Mouse (Mus musculus) intestine, postnatal 0 days (tissue): ENCODE measurements around the gene Lgr4. TPM values are rescaled to one million over a fixed set of nuclear protein-coding genes. Genes with fewer than 3 reads are reported as not detected.

Experiments used
- ATAC-seq: fragments of 200-750 bp; cut with Nextera tagmentation; 2 replicates; pipeline ENCODE4 v1.8.0; 2017; ENCODE audit warnings: mild to moderate bottlenecking, moderate TSS enrichment, moderate library complexity
- H3K27ac ChIP-seq: fragments of 300-500 bp; sonication (generic); 2 replicates; pipeline ENCODE4 v1.5.1; 2014; ENCODE audit warnings: mild to moderate bottlenecking, low read depth, low read length, moderate library complexity
- H3K27me3 ChIP-seq: fragments of 300-500 bp; sonication (generic); replicated peaks from 2 replicates; pipeline ENCODE4 v1.6.1; 2014; ENCODE audit warnings: low read length, mixed read lengths; ENCODE audit not compliant: control insufficient read depth, insufficient read depth
- H3K36me3 ChIP-seq: fragments of 300-500 bp; sonication (generic); 2 replicates; pipeline ENCODE4 v1.6.1; 2014; ENCODE audit warnings: mild to moderate bottlenecking, moderate library complexity; ENCODE audit not compliant: control insufficient read depth, insufficient read depth
- H3K4me1 ChIP-seq: fragments of 300-500 bp; sonication (generic); replicated peaks from 2 replicates; pipeline ENCODE4 v1.6.1; 2014; ENCODE audit warnings: antibody characterized with exemption, low read length, mixed read lengths; ENCODE audit not compliant: control insufficient read depth, insufficient read depth
- H3K4me2 ChIP-seq: fragments of 300-500 bp; sonication (generic); replicated peaks from 2 replicates; pipeline ENCODE4 v1.6.1; 2014; ENCODE audit warnings: low read depth, mild to moderate bottlenecking, moderate library complexity
- H3K4me3 ChIP-seq: fragments of 300-500 bp; sonication (generic); 2 replicates; pipeline ENCODE4 v1.5.1; 2014; ENCODE audit warnings: low read depth, low read length
- H3K9ac ChIP-seq: fragments of 300-500 bp; sonication (generic); 2 replicates; pipeline ENCODE4 v1.6.1; 2014; ENCODE audit warnings: mild to moderate bottlenecking, low read depth, low read length
- H3K9me3 ChIP-seq: fragments of 300-500 bp; sonication (generic); 2 replicates; pipeline ENCODE4 v1.6.1; 2016; ENCODE audit warnings: mixed run types; ENCODE audit not compliant: control insufficient read depth
- CTCF ChIP-seq: sonication (generic); IDR thresholded peaks from 2 replicates; pipeline ENCODE4 v1.5.1; 2016; ENCODE audit warnings: low read depth, mild to moderate bottlenecking, control low read depth, antibody characterized with exemption, moderate library complexity
- WGBS: fragments of 180-500 bp; shearing (Covaris S2); extraction: QIAGEN DNeasy Blood & Tissue Kit; methylation state at CpG from one replicate; pipeline ENCODE4 v1.1.7; 2014; 5-methylcytosine and 5-hydroxymethylcytosine counted together
- polyA plus RNA-seq: library from polyadenylated mRNA; unstranded; fragments of >200 nt; fragmentation: Nextera tagmentation; extraction: Ambion mirVana; gene quantifications from 2 replicates; pipeline ENCODE4 v1.2.1, GENCODE M21; 2015

The Lgr4 gene
- polyA plus RNA-seq, 1 experiment from 2014 or later, result 15.9 TPM

DNA sequence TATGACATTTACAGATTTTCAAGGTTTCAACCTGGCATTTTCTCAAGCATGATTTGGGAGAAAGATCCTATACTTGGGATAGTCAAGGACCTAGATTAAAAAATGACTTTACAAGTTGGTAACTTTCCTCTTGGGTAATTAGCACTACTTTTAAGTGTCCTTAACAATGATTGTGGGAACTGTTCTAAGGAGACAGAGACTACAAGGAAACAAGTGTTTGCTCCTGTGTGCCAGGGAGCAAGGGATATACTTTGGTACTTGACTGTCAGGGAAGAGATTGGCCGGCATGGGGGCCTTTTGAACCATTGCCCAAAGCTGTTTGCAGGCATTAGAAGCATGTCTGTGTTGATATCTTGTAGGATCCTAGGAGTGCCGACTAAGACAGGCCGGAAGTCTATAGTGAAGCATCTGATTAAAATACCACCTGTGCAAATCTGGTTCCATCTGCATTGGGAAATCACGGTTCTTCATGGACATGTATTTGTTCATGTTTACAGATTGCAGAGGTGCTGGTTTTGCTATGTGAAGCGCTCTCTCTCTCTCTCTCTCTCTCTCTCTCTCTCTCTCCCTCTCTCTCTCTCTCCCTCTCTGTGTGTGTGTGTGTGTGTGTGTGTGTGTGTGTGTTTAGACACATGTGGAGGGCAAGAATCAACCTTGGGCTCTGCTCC is 46.3 kb downstream of the Lgr4 start:
- H3K9me3 ChIP-seq, result no peaks in the 10 kb centered on the region
- 44% methylated on average over 5 of the region's 5 CpGs for WGBS
- H3K4me3 ChIP-seq, result no peak overlapping the region
- peaks cover 6% of the 10 kb centered on the region for H3K4me1 ChIP-seq
- no peaks in the 10 kb centered on the region for H3K27me3 ChIP-seq
- no peak overlapping the region for H3K4me2 ChIP-seq
- ATAC-seq, result no peak; the same call in 1 of the 2 replicates
- H3K27ac ChIP-seq, result no peak overlapping the region
- no peak overlapping the region for H3K9ac ChIP-seq
- TF ChIP-seq CTCF, result no peak
- no peaks in the 10 kb centered on the region for H3K36me3 ChIP-seq

DNA sequence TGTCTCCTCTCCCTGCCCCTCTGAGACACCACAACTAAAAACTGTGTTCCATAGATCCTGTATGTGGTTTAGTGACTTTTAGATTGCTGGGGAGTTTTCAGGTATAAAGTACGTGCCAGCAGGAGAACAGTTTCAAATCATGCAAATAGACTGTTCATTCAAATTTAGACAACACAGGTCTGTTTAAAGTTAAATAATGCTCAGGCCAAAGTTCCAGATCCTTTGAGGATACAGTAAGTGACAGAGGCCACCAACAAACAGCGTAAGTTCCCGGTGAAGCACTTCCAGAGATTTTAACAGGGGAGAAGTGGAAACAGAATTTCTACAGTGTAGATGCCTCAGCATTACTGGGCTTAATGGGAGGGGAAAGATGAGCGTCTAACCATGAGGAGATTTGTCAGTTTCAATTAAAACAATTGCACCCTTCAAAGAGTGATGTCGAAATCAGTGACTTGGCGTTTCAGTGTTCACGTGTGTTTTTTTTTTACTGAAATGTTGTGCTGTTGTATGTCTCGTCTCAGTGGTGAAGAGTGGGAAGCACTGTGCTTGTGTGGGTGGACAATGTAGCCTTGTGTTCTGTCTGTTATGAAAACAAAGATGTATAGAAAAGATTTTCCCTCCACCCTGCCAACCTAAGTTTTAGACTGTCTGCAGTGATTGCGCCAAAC is 48.4 kb downstream of the Lgr4 start:
- Histone ChIP-seq H3K4me3 (no peak overlapping the region), H3K27me3 (no peaks in the 10 kb centered on the region), H3K9me3 (no peaks in the 10 kb centered on the region), H3K9ac (no peak overlapping the region), H3K27ac (no peak overlapping the region), H3K4me2 (no peak overlapping the region), H3K36me3 (no peaks in the 10 kb centered on the region), H3K4me1 (peaks cover 3% of the 10 kb centered on the region; the same call in 1 of the 2 replicates)
- 59% methylated on average over 9 of the region's 9 CpGs for WGBS
- TF ChIP-seq CTCF, result no peak
- ATAC-seq, result no peak

DNA sequence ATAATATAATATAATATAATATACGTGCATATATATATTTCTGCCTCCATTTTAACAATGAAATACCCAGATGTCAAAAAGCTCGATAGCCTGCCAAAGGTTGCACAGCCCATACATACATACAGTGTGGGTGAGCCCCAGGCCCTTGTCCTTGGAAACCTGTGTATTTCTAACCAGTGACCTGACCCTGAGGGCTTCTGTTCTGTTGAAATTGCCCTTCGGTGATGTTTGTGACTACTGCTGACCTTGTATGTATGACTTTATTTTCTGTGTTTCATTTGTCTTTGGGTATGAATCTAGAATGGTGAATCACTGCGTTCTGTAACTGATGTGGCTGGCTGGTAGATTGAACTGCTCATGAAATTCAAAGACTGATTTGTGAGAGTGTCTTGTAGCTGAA is 49.4 kb downstream of the Lgr4 start:
- 92% methylated on average over 4 of the region's 4 CpGs for WGBS
- TF ChIP-seq CTCF, result no peak
- H3K4me2 ChIP-seq, result no peak overlapping the region

DNA sequence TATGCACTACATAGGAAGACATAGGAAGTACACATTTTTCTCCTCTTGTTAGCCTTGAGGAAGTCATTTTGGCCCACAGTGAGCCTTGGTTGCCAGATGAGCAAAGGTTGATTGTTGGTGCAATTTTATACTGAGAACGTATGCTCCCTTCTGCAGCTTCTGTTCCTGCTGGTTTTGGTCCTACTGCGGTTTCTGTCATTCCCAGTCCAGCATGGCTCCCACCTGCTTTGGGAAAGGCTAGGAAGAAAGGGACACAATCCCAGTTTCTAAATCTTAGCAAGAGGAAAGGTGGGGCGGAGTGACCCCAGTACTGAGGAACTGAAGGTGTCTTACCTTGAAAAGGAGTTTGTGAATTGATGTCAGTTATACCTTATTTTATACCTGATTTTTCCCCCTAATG is 51.9 kb downstream of the Lgr4 start:
- H3K4me1 ChIP-seq, result no peaks in the 10 kb centered on the region; the same call in 1 of the 2 replicates
- 58% methylated on average over 3 of the region's 3 CpGs for WGBS
- no peaks in the 10 kb centered on the region for H3K27me3 ChIP-seq
- no peak overlapping the region for H3K27ac ChIP-seq
- no peak for TF ChIP-seq CTCF
- no peaks in the 10 kb centered on the region for H3K9me3 ChIP-seq
- no peak overlapping the region for H3K4me3 ChIP-seq
- H3K9ac ChIP-seq, result no peak overlapping the region
- H3K36me3 ChIP-seq, result no peaks in the 10 kb centered on the region
- no peak for ATAC-seq
- H3K4me2 ChIP-seq, result no peak overlapping the region; the same call in 1 of the 2 replicates

More for the DNA sequence above, 49.4 kb downstream of the Lgr4 start:
- no peaks in the 10 kb centered on the region for H3K27me3 ChIP-seq
- no peak overlapping the region for H3K27ac ChIP-seq
- no peak overlapping the region for H3K4me3 ChIP-seq
- H3K4me1 ChIP-seq, result no peaks in the 10 kb centered on the region; the same call in 1 of the 2 replicates
- no peak for ATAC-seq
- no peaks in the 10 kb centered on the region for H3K9me3 ChIP-seq
- no peaks in the 10 kb centered on the region for H3K36me3 ChIP-seq
- no peak overlapping the region for H3K9ac ChIP-seq

DNA sequence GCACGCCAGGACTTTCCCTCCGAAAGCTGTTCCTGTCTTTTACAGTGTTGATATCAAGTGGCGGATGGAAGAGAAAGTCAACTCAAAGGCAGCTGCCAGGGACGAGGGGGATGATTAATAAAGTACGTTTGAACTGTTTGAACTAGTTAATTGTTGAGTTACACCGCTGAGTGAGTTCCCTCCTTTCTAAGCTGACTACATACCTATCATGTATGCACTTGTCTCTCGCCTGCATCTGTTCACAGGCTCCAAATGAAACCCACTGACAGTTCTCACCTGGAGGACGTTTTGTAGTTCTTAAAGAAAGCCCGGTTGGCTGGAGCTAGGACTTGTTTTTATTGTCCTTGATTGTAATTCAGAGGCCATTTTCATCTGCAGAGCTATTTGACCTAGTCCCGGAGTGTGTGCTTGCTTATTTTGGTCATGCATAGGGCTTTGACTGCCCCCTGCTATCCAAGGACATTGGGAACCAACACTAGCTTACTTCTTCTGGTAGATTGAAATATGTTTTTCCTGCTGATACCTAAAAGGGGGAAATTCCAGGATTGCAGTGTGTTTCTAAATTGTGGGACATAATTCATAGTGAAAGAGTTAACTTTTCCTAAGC is 52.6 kb downstream of the Lgr4 start:
- no peak overlapping the region for H3K4me3 ChIP-seq
- no peak for TF ChIP-seq CTCF
- no peak for ATAC-seq
- WGBS, result 43% methylated on average over 10 of the region's 10 CpGs
- H3K36me3 ChIP-seq, result no peaks in the 10 kb centered on the region
- no peak overlapping the region for H3K9ac ChIP-seq
- H3K27ac ChIP-seq, result peak overlapping the region; percentile 23; the same call in 1 of the 2 replicates
- H3K4me1 ChIP-seq, result no peaks in the 10 kb centered on the region; the same call in 1 of the 2 replicates
- no peaks in the 10 kb centered on the region for H3K27me3 ChIP-seq
- no peaks in the 10 kb centered on the region for H3K9me3 ChIP-seq
- peak overlapping the region; percentile 33; the same call in 1 of the 2 replicates for H3K4me2 ChIP-seq

DNA sequence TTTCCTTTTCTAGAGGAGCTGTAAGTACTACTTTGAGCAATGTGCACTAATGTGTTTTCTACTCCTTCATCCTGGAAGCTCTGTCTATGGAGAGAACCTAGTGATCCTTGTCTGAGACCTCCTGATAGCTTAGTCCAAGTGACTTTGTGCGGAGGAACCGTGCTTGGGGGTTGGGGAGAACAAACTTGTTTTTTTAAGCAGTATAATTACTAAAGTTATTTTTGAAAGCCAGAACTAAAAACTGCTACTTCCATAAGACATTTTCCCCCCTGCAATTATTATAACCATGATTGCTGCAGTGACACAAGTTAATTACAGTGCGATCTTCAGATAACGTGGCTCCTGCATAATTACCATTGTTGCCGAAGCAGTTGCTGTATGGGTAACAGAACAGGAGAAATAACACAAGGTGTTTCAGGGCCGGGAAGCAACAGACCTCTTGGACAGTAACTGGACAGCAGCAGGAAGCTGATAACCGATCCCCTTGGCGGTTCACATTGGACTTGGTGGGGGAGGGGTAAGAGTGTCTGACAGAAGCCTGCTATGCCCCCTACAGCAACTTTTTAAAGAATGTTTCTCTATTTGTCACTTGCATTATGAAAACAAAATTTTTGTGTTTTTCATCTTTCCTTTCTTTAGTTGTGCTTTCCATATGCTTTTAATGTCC is 53.4 kb downstream of the Lgr4 start:
- no peak overlapping the region for H3K9ac ChIP-seq
- no peak for ATAC-seq
- no peak overlapping the region for H3K4me3 ChIP-seq
- H3K27me3 ChIP-seq, result no peaks in the 10 kb centered on the region
- H3K36me3 ChIP-seq, result 0 out of 2 replicates have a peak, but pooled peaks cover 3% of the 10 kb centered on the region
- H3K4me1 ChIP-seq, result no peaks in the 10 kb centered on the region; the same call in 1 of the 2 replicates
- WGBS, result 51% methylated on average over 8 of the region's 8 CpGs
- H3K9me3 ChIP-seq, result no peaks in the 10 kb centered on the region
- H3K4me2 ChIP-seq, result no peak overlapping the region
- TF ChIP-seq CTCF, result no peak
- H3K27ac ChIP-seq, result no peak overlapping the region
